Mouse (Mus musculus): ENCODE measurements around the gene Vasp.

The Vasp gene

DNA sequence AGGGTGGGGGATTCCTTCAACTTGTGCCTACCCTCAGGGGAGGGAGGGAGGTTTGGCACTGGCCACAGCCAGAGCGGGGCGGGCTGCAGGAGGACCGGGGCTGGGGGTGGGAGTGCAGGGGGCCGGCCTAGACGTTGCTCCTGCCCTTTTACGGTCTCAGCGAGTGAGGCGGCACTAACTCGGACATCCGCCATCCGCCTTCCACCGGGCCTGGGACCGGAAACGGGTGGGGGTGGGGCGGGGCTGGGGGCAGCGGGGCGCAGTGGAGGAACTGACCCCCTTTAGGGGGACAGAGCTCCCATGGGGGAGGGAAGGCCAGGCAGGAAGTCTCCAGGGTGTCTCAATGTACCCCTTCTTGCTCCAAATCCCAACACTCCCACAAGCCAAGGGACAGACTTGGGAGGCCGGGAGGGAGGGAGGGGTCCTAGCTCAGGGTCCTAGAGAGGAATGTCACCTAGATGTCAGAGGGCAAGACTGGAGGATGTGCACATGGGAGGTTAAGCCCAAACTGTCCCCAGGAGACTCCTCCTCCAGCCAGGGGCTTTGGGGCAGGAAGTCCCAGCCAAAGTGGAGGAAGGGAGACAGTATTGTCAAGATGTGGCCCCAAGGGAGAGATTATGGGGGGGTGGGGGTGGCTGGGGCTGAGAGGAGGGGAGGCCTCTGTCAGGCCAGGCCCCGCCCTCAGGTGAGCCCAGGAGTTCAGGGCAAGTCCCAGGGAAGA lies 1.7 kb downstream of the Vasp start:
- DNase-seq, result peak; percentile 90

GRCm38 (mm10) chr7:19268993-19269681 lies 2.5 kb downstream of the Vasp start:
- DNase-seq, result peak; percentile 73

GRCm38 (mm10) chr7:19267051-19267450 lies 4.6 kb downstream of the Vasp start:
- DNase-seq, result peak; percentile 61

DNA sequence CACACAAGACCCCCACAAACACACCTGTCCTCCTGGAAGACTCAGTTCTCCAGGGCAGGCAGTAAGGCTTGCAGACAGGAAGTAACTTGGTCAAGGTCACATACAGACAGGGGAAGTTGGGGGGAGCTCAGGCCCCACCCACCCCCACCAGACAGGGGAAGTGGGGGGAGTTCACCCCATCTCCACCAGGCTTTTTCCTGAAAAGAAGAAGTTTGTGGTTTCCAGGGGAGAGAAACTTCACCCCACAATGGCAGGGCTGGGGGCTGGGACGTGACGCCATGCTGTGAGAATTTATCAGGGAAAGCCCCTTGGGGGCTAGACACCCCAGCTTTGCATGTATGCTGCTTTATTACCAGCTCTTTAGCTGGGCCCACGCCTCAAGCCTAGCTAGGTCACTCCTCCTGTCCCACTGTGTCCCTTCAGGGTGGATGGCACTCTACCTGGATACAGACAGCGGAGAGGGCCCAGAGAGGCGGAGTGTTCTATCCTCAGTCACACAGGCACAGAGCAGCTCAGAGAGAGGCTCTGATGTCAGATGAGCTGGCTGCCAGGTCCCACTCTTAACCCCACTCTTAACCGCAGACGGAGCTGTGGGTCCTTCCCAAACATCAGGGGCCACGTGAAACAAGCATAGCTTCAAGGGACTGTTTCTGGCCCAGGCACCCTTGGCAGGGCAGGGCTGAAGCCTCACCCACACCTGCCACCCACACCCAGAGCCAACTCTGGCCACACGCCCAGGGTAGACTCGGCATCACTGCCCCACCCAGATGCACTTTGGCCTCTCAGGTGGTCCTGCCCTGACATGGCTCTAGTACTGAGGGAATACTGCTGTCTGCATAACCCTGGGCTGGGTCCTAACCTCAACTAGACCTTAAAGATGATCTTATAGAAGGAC lies 5.4 kb downstream of the Vasp start:
- DNase-seq, result peak; percentile 48

GRCm38 (mm10) chr7:19265147-19265546 lies 6.5 kb downstream of the Vasp start:
- DNase-seq, result no peak

DNA sequence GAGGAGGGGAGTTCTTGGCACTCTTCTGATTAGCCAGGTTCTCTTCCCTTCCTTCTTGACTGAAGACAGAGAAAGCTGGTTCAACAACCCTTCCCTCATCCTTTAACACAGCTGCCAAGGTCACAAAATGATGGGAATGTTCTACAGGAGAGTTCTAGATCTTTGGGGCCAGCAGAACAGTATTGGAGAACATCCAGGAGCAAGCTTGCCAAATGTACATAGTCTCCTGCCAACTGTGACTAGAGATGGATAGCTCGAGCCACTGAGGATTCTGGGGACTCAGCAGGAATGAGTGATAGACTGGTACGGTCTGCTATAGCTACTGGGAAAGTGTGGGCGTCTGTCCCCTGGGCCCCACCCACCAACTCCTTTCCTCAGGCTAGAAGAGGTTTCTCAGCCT lies 13.3 kb downstream of the Vasp start:
- DNase-seq, result no peak

- DNase-seq, result peak; percentile 93
Observed at GRCm38 (mm10) chr7:19257390-19258022, 14.1 kb downstream of the Vasp start.

GRCm38 (mm10) chr7:19256567-19256966 lies 15.1 kb downstream of the Vasp start:
- no peak for DNase-seq

- no peak for DNase-seq
Observed at GRCm38 (mm10) chr7:19255395-19255794, 16.2 kb downstream of the Vasp start.

GRCm38 (mm10) chr7:19253437-19253836 lies 18.2 kb downstream of the Vasp start:
- no peak for DNase-seq

DNA sequence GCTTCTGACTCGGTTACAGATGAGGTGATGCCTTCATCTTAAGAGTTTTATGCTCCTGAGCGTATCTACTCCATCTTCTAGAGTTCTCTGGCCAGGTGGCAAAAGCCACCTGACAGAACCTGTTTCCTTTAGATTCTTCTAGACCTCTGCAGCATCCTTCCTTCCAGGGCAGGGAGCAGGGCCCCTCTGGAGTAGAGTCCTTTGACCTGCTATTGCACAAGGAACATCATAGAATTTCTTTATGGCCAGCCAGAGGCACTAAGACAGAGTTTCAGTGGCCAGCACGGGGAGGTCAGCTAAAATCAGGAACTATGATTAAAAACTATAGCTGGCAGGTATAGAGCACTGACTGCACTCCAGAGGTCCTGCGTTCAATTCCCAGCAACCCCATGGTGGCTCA lies 19.5 kb downstream of the Vasp start:
- no peak for DNase-seq

- no peak for DNase-seq
Observed at GRCm38 (mm10) chr7:19247511-19247910, 24.1 kb downstream of the Vasp start.

- DNase-seq, result no peak
Observed at GRCm38 (mm10) chr7:19246855-19247254, 24.8 kb downstream of the Vasp start.

- DNase-seq, result no peak
Observed at GRCm38 (mm10) chr7:19245083-19245482, 26.5 kb downstream of the Vasp start.

GRCm38 (mm10) chr7:19243858-19244257 lies 27.8 kb downstream of the Vasp start:
- DNase-seq, result no peak

DNA sequence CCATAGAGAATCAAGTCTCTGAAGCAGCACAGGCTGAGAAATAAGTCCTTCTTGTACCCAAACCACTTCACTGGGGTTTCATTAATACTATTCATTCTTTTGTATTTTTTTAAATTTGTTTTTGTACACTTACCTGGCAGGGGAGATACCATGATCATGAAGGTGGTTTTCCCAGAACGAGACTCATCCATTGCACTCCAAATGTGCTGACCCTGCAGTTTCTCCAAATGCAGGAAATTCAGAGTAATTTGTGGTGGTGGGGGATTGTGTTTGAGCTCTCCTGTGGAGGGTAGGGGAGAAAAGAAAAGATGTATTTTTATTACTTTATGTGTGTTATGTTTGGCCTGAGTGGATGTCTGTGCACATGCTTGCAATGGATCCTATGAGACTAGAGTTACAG lies 29.6 kb downstream of the Vasp start:
- no peak for DNase-seq

DNA sequence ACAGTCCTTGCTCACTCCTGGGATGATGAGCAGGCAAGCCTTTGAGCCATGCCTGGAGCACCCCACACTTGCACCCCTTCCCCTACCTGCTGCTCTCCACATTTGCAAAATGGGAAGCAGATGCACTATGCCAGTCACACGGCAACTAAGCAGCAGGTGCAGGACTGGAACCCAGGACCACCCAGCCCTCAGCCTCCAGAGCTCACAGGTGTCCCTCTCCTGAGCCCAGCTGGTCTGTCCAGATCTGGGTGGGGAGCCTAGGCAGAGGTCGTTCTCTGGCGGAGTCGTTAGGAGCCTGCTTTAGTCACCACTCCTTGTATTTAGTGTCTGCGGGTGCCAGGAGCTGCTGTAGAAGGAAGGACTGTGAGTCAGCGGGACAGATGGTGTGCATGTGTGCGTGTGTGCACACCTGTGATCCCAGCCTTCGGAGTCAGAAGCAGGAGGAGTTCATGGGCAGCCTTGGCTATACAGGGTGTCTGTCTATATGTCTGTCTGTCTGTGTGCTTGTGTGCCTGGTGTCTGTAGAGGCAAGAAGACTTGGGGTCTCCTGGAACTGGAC lies 30.6 kb downstream of the Vasp start:
- no peak for DNase-seq

- no peak for DNase-seq
Observed at GRCm38 (mm10) chr7:19239986-19240385, 31.6 kb downstream of the Vasp start.

- peak; percentile 94 for DNase-seq
Observed at GRCm38 (mm10) chr7:19239423-19239822, 32.2 kb downstream of the Vasp start.

- DNase-seq, result no peak
Observed at GRCm38 (mm10) chr7:19238344-19238743, 33.3 kb downstream of the Vasp start.

- DNase-seq, result no peak
Observed at GRCm38 (mm10) chr7:19236411-19236810, 35.2 kb downstream of the Vasp start.

GRCm38 (mm10) chr7:19235092-19235671 lies 36.4 kb downstream of the Vasp start:
- no peak for DNase-seq

All from lung, postnatal 10 days (tissue).